Mouse (Mus musculus) thymus, postnatal 10 days (tissue): Measurements from ENCODE around the gene Rhd.

Experiments used
- DNase-seq, 2 experiments: peaks; one replicate each; pipeline ENCODE4 v3.0.0; 2021; ENCODE audit warnings: low spot score in 2 of 2

Gene Rhd

GRCm38 (mm10) chr4:134930190-134930589, 65.9 kb downstream of the Rhd start:
- DNase-seq = no peak

DNA sequence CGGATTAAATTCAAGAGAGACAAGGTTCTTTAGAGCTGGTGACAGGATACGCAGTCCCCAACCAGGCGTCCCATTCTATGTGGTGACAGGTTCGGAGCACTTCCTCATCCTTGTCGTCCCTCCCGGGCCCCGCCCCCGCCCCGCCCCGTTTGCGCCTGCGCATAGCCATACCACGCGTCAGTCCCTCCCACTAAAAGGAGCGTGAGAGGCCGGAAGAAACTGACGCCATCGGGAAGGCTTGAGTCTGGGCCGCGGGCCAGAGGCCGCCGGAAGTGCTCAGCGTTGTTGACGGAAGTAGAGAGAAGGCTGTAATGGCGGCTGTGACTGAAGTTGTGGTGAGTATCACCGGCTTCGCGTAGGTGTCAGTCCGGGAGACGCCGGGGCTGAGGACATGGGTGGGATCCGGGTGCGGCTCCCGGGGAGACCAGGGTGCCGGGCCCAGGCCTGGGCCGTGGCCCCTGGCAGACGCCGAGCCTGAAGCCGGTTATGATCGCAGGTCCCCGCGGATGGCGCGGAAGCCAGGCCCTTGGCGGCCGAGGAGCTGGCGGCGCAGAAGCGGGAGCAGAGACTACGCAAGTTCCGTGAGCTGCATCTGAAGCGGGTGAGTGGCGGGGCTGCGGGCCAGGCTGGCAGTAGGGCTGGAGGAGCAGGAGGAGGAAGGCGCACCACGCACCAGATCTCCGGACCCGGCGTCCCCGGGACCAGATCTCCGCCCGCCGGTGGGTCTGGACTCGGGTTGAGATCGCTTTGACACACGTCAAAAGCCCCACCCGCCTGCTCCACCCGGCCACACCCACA, 66.5 kb downstream of the Rhd start, which contains the start of gene Syf2:
Gene Syf2, plus strand, starts transcription at position 215 of the 798 bp plus-strand sequence.
- DNase-seq = peak; percentile 87 to 90

DNA sequence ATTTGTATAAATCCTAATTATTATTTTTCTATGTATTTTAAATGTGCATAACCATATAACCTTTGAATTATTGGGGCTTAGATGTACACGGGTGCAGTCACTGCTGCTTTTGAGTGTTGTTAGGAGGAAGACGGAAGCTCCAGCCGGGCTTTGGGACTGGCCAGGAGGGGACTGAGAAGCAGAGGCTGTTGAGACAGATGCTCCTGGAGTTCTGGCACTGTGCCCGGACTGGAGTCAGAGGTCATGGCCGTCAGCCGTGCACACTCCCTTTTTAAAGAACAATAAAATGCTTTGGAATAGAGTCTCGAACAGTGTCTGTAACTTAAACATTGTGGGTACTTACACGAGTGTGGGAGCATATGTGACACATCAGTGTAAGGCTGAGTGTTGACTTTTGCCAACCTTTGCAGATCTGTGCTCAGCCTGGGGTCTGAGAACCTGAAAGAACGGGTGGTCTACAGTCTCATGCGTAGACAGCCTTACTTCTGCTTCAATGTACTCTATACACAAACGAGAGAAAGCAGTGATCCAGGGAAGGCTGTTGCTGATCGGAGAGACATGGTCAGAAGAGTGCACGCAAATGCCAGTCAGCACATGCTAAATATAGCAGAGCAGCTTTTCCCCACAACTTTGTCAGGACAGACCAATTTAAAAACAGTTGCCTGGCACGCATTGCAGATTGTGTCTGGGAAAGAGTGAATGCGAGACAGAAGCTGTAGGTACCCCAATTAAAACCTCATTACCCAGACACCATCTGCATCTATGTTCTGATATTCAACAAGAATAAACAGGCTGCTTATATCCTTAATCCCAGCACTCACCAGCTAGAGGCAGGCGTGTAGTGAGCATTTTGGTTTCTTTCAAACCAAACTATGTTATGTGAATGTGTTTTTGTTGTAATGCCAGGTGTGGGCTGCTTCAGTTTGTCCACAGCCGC, 73.2 kb downstream of the Rhd start:
- no peak for DNase-seq

GRCm38 (mm10) chr4:134939900-134940299, 75.6 kb downstream of the Rhd start:
- no peak for DNase-seq

DNA sequence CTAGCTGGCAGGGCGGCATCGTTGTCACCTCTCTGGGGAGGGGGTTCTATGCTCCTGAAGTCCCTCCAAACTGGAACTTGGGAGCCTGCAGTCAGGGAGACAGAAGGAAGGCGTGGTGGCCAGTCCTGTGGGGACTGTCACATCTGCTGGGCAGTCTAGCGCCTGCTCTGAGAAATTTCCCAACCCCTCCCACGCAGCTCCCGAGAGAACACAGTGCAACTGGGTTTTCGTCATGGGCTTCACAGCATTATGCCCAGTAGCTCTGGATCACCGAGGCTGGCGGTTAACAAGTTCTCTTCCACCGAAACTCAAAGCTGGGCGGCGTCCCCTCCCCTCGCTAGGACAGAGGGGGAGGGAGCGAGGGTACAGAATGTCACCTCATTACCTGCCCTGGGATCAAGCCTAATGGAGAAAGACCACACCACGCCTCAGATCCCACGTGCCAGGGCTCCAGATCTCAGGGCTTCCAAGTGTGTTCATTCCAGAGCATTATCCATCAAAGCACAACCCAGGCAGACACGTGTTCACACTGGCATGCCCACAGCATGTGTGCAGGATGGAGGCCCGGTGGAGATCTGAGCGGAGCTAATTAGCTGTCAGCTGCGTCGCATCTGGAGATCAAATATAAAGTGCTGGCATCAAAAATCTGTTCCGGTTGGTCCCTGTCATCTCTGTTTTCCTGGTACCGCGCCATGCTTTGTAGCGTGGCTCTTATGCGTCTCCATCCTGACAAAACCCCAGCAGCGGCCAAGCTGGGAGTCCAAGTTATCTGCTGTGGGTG, 79.6 kb downstream of the Rhd start:
- DNase-seq = no peak
